Mouse (Mus musculus) c-Kit-positive CD71-negative TER-119-negative erythroid progenitor cells, embryonic 14.5 days (primary cell): ENCODE data around the gene Pon1.

Source experiments
- DNase-seq: peaks from one replicate; pipeline ENCODE4 v3.0.0-alpha.2; 2013; ENCODE audit warnings: low read depth

Pon1 gene

DNA sequence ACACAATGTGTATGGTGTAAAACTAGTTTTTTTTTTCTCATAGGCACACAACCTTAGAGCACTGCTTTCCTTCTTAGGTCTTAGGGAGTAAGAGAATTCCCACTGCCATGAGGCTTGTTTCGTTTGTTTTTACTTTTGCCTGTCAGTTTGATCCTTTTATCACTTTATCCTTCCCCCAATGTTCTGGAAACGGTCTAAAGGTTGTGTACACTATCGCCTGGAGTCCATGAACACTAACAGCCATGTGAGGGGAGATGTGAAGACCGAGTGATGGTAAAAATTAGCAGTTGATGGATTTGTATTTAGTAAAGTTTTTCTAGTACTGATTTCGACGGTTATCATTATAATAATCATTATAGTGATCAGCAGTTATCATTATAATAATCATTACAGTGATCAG, 58.8 kb downstream of the Pon1 start:
- DNase-seq: no peak

DNA sequence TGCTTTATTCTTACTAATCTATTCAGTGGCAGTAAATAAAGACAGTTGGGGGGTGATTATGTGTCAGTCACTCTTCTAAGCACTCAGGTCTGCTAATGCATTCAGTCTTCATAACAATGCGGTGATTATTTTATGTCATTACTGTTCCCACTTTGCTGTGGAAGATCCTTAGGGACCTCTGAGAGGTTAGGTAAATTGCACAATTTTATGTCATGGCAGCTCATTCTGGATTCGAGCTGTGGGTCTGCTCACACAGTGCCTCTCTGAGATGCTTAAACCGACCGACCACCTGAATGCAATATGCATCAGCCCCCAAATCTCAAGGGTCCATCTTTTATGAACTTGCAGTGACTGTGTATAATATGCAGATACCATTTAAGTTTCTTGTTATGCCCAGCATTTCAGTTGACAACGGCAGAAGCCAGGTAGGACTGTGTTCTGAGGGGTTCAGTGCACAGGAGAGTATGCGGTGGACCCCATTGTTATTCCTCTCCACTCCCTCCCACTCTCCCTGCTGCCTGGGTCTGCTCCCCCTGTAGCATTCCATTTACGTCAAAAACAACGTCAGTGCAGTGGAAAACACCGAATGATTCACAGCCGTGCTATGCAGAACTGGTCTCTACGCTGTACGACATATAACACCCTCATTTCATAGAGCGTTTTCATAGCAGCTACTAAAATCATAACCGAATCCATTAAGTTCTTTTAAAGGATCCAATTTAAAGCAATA, 64.2 kb downstream of the Pon1 start:
- DNase-seq: no peak

DNA sequence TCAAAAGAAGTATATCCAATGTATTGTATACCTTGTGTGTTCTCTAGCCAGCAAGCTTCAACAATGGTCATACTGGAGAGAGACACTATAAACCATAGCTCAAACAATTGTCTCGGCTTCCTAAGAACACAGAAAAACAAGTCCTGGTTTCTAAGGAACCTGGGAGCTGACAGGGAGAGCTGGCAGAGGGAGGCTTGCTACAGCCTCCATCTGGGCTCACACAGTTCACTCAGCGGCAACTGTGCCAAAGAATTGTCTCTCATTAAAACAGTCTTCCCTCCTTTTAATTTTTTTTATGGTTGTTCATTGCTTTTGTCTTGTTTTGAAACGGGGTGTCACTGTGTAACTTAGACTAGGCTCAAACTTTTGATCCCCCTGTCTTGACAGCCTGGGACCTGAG, 73.5 kb downstream of the Pon1 start:
- DNase-seq: no peak

DNA sequence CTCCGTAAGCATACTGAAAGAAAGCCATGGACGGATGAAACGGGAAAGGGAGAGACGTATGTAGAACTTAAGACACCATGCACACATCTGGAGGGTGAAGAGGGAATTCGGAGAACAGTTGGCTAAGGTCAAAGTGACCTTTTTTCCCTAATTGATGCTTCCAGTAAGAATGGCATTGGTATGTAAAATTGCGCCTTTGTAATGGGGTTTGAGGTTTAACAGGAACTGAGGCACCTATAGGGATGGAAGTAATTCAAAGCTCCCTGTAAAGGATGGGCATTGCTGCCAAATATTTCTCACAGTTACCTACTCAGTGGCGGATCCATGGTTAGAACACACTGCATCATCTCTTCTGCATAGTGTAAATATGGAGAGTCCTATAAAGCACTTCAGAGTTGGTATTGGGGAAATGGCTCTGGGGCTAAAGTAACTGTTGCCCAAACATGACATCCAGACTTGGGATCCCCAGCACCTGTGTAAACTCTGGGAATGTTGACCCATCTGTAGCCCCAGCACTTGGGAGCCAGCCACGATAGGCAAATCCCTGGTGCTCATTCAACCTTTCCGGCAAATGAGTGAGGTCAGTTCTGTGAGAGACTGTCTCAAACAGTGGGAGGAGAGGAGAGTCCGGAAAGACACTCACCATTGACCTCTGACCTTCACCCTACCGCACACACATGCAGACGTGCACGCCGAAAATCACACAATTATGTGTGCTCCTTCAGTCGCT, 74.4 kb downstream of the Pon1 start:
- DNase-seq: no peak
